Mouse (Mus musculus): ENCODE measurements around the gene Shank3. TPM values are rescaled to one million over a fixed set of nuclear protein-coding genes. Genes with fewer than 3 reads are reported as not detected.

The Shank3 gene
- polyA plus RNA-seq, 3 experiments from 2014 or later: not detected

DNA sequence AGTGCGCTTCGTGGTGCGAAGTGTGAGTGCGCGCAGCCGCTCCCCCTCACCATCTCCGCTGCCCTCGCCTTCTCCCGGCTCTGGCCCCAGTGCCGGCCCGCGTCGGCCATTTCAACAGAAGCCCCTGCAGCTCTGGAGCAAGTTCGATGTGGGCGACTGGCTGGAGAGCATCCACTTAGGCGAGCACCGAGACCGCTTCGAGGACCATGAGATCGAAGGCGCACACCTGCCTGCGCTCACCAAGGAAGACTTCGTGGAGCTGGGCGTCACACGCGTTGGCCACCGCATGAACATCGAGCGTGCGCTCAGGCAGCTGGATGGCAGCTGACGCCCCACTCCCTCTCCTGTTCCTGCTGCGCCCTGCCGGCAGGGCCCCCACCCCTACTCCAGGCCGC is 58.6 kb downstream of the Shank3 start:
- no peak for ATAC-seq

DNA sequence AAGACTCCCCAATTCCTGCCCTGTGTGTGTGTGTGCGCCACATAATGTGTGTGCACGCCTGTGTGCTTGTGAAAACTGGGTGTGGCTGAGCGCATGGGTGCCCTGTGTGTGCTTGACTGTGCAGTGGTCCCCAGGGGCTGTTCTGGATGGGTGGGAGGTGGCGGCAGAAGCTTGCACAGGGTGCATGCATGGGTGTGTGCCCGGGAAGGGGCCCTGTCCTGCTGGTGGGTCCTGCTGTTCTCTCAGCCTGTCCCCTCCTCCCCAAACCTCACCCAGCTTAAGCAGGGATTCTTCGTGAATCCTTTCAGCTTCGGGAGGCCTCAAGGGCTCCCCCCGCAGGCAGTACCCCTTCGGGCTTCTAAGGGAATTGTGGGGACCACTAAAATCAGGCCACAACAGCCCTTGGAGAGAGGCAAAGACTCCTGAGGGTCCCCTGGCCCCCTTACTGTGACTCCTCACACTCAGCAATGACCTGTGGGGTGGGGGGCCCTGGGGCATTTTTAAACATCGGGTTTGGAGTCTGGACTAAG is 59.8 kb downstream of the Shank3 start:
- no peak for ATAC-seq

DNA sequence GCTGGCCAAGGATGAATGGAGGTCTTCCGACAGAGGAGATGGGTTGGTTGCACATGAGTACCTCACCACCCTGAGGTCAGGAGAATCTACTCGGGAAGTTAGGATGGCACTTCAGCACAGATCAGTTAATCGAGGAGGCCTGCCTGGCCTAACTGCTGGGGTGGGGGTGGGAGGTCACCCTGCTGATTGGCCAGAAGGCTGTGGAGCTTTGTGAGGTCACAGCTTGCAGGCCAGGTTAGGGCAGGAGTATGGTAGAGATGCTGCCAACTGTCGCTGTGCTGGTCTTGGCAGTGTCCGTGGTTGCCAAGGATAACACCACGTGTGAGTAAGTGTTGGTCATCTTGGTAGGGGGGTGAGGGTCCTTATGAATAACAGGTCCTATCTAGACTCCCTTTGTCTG is 68.7 kb downstream of the Shank3 start, which contains the start of gene Acr:
TSS of gene Acr (plus strand) at position 213 of the 400 bp plus-strand sequence.
- ATAC-seq: no peak

DNA sequence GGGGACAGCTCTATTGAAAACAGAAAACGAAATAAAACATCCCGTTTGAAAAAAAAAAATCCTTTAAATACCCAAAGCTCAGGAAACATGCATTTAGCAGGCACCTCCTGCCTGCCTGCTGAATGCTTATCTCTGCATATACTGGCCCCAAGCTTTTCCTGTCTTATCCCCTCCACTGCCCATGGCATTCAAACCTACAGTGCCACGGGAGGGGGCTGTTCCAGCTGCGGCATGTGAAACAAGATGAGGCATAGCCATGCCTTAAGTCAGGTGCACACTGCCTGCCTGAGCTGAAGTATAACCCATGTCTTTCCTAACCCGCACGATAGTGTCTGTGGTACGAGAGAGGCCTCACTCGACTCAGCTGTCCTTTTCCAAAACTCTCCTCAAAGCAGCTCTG is 72.7 kb downstream of the Shank3 start:
- no peak for ATAC-seq

DNA sequence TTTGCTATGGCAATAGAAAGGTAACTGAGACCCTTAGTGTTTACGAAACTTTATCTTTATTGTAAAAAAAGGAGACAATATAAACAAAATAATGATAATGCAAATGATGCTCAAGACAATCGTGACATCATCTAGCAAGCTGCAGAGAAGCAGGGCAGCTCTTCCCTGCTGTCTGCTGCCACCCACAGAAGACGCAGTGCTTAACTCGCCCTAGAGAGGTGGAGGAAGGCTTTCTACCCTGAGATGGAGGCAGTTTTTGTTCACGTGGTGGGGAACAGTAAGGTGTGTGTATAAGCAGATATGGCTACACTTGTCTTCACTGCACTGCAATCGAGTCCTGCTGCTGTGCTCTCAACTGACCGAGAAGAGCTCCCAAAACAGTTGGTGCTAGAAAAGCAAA is 83.1 kb downstream of the Shank3 start:
- ATAC-seq: no peak

DNA sequence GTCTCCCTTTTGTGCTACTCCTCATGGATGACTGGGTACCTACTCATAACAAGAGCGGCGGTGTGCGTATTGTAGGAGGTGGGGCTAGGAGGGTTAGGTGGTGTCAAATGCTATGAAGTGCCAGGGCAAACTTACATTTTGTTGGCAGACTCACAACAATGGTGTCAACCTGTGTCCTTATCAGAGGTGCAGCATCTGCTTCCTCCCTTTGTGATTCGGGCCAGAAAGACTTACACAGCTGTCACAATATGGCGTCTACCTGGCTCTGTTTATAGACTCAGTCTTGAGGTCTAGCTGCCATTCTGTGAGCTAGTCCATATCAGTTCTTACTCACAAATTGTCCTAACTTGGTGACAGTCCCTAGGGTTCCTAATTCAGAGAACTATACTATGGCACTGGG is 85.7 kb downstream of the Shank3 start:
- ATAC-seq: no peak

DNA sequence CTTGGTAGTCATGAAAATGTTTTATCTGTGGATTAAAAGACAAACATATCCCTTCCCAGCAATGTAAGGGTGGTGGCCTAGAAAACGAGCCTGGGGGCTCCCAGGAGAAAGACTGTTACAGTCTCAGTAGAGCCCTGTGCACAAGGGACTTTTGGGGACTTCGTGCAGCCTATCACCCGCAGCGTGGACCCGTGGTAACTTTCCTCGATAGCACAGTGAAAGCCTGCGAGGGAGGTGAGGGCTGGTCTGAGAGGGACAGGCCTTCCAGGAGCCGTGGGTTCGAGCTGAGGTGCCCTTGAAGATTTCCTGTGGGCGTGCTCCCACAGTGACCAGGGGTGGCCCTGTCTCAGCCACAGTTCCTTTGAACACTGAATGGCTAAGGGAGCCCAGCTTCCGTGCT is 86.2 kb downstream of the Shank3 start:
- ATAC-seq: no peak

DNA sequence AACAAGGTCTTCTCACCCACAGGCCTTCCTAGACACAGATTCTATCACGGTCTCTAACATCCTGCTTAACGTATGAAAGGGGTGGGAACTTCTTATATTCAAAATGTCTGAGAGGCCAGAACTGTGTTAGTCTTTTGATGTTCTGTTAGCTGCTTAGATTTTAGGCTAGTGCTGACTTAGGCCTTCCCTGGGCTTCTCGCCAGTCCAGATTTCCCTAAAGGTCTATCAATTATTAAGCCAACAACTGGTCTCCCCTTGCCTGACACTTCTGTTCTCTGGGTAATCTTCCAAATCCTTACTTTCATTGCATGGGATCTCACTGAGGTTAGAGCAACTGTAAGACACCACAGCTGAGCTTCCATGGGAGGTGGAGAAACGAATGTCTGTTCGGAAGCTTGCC is 89.7 kb downstream of the Shank3 start:
- no peak for ATAC-seq

DNA sequence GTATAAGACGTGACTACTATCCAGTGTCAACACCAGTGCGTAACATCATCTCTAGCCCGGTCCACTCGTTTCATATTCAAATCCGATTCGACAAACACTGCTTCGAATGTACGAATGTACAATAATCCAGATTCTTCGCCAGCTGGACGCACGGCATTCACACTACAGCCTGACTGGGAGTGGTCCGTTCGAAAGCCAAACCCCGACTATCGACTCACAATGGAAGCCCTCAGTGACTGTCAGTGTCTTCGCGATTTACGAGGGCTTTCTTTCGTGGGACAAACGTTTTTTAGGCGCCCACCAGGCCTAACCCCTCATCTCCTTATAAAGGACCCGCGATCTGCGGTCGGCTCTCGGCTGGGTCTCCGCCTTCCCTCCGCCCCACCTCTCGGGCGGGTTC is 91.9 kb downstream of the Shank3 start:
- ATAC-seq: no peak

DNA sequence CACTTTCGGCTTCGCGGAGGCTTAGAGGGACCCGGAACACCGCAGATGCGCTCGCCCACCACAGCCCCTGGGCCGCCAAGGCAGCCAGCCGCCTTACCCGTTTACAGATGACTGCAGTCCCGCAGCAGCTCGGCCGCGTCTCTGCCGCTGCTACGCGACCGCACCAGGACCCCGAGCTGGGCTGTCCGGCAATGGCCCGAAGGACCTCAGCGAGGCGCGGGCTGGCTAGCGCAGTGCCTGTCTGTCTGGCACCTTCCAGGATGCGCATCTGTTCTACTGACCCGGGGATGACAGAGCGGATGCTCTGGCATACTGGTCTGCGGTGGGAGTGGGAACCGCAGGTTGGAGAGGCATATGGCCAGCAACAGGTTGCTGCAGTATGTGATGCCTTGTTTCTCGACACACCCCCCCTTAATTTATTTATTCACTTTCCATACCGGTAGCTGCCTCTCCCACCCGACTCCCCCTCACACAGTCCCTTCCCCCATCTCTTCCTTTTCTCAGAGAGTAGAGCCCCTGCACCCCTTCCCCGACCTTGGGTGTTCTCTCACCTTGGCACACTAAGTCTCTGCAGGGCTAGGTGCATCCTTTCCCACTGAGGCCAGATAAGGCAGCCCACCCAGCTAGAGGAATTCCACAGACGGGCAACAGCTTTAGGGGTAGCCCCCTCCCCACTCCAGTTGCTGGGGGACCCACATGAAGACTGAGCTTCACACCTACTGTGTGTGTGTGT is 92.5 kb downstream of the Shank3 start, which contains the start of gene Rabl2:
TSS of gene Rabl2 (minus strand) at position 201 of the 733 bp plus-strand sequence.
- peak; percentile 91 for ATAC-seq

DNA sequence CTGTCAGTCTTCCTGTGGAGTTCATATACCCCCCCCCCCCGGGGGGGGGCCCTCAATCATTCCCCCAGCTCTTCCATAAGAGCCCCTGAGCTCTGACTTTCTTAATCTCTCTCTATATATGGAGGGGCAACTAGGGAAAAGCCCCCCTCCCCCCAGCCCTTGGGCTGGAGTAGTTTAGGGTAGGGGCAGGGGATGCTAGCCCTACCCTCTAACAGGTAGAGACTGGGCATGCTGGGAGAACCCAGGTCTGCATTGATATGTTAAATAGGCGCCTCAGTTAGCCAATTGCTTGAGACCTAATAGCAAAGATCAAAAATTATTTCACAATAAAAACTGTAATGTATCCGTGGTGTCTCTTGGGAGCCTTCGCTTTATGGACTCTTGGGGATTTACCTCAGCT is 93.1 kb downstream of the Shank3 start:
- no peak for ATAC-seq

DNA sequence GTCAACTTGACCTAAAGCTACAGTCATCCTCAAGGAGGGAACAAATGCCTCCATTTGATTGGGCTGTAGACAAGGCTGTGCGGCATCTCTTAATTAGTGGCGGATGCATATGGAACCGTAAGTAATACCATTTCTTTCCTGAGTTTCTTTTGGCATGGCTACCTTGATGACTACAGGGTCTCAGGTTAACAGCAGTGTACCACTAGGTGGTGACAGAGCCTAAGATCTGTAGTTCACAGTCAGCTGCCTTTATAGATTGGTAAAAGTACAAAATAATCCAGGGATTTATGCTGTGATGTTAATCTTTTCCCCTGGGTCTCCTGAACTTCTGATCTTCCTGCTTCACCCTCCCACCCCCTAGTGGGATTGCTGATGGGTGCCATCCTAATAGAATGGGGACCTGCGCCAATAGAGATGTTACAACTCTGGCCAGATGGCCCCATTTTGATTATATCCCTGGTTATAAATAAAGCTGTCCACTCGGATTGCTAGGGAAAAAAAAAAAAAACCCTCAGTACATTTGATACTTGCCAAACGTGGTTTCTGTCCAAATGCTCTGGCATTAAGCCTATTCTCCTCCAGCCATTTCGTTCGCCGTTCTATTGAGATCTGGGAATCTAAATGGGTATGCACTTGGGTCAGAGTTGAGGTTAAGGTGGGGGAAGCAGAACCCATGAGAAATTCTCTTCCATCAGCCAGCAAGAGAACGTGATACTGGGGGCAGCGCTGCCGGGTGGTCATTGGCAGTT is 106.6 kb downstream of the Shank3 start:
- no peak for ATAC-seq

DNA sequence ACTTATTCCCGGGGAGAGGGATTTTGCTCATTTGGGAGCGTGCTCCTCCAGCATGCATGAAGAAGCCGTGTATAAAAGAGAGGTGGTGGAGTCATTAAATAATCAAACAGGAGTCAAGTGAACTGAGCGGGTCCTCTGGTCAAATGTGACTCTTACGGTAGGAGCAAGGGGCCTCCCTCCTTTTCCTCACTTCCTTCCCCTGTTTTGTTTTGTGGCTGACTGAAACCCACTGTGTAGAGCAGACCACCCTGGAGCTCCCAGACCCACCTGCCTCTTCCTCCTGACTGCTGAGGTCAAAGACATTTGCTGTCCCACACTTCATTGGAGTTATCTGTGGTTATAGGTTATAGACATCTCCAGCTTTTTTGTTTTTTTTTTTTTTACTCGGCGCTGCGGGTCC is 108.1 kb downstream of the Shank3 start:
- ATAC-seq: no peak

DNA sequence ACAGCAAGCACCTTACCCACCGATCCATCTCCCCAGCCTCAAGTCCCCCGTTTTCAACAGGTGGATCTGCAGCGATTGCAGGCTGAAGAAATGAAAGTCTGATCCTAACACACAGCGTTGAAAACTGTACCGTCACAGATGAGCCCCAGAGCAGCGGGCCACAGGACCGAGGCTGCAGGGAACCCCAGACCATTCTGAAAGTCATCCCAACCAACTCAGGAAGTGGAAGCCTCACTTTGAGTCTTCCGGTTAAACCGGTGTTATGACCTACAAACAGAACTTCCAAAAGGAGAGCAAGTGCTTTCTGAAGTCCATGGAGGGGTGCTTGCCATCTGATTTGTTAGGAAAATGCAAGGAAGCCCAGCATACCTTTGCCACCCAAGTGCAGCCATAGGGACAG is 108.5 kb downstream of the Shank3 start:
- ATAC-seq: no peak

Other genes starting within 250 kb of the Shank3 start
- 100 to 1,000 TPM in 2 of 3 experiments, 10 to 100 TPM in 1; 63.2 to 112 (median 106) TPM for gene Sbf1, start 184.3 kb upstream of the Shank3 start, polyA plus RNA-seq (2017; shearing (Covaris generic))
- gene Adm2, start 176.9 kb upstream of the Shank3 start, polyA plus RNA-seq (2017; shearing (Covaris generic)): not detected
- not detected for gene Miox, start 165.2 kb upstream of the Shank3 start, polyA plus RNA-seq (2017; shearing (Covaris generic))
- 10 to 100 TPM; 24.7 to 44.0 (median 34.7) TPM for gene Lmf2, start 144.0 kb upstream of the Shank3 start, polyA plus RNA-seq (2017; shearing (Covaris generic))
- gene Ncaph2, start 143.9 kb upstream of the Shank3 start, polyA plus RNA-seq (2017; shearing (Covaris generic)): 100 to 1,000 TPM; 145 to 237 (median 180) TPM
- gene Sco2, start 125.8 kb upstream of the Shank3 start, polyA plus RNA-seq (2017; shearing (Covaris generic)): 1 to 10 TPM in 1 of 3 experiments, under 1 TPM in 1, not detected in 1; 0.82 to 3.4 TPM
- under 1 TPM in 2 of 3 experiments, not detected in 1; 0.94 to 0.99 TPM for gene Tymp, start 122.6 kb upstream of the Shank3 start, polyA plus RNA-seq (2017; shearing (Covaris generic))
- gene Odf3b, start 120.3 kb upstream of the Shank3 start, polyA plus RNA-seq (2017; shearing (Covaris generic)): 1 to 10 TPM in 2 of 3 experiments, under 1 TPM in 1; 0.41 to 2.0 (median 1.8) TPM
- gene Klhdc7b, start 114.7 kb upstream of the Shank3 start, polyA plus RNA-seq (2017; shearing (Covaris generic)): under 1 TPM in 1 of 3 experiments, not detected in 2; 0.08 TPM
- not detected for gene Syce3, start 89.1 kb upstream of the Shank3 start, polyA plus RNA-seq (2017; shearing (Covaris generic))
- gene Cpt1b, start 73.8 kb upstream of the Shank3 start, polyA plus RNA-seq (2017; shearing (Covaris generic)): under 1 TPM; 0.15 to 0.82 (median 0.45) TPM
- 1 to 10 TPM; 4.2 to 7.1 (median 6.1) TPM for gene C730034F03Rik, start 70.0 kb upstream of the Shank3 start, polyA plus RNA-seq (2017; shearing (Covaris generic))
- gene Gm44502, start 69.9 kb upstream of the Shank3 start, polyA plus RNA-seq (2017; shearing (Covaris generic)): under 1 TPM in 1 of 3 experiments, not detected in 2; 0.28 TPM
- 10 to 100 TPM; 45.1 to 62.2 (median 57.2) TPM for gene Chkb, start 69.7 kb upstream of the Shank3 start, polyA plus RNA-seq (2017; shearing (Covaris generic))
- gene Mapk8ip2, start 45.7 kb upstream of the Shank3 start, polyA plus RNA-seq (2017; shearing (Covaris generic)): under 1 TPM in 2 of 3 experiments, not detected in 1; 0.08 to 0.40 TPM
- 10 to 100 TPM in 1 of 3 experiments, 1 to 10 TPM in 2; 4.9 to 12.1 (median 6.8) TPM for gene Arsa, start 22.2 kb upstream of the Shank3 start, polyA plus RNA-seq (2017; shearing (Covaris generic))
- not detected for gene Acr, start 68.7 kb downstream of the Shank3 start, polyA plus RNA-seq (2017; shearing (Covaris generic))
- 1 to 10 TPM; 1.5 to 2.2 (median 1.5) TPM for gene Rabl2, start 92.3 kb downstream of the Shank3 start, polyA plus RNA-seq (2017; shearing (Covaris generic))

Data from inflammation-experienced regulatory T-cells, adult 6 months (primary cell).